ENCODE assay signal across 8 mouse cellular contexts in the genomic region with DNA sequence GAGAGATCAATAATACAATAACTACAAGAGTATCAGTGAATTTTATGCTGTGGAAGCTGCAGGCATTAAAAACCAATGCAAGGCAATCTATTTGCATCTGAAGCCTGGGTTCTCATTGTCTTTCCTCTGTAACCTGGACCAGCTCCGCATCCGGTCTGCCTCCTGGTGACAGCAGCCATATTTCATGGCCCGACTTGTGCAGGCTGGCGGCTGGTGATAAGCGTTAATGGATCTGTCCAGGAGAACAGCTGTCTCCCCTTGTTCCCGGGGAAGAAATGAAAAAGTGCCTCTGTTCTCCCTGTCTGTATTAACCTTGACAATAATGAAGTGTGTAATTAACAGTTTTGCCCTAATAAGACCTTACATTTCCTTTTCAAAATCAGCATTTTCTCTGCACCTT.
DNase-seq lines count a peak whose midpoint lies in the region; ATAC-seq lines count a peak whose summit lies in the region.

No protein-coding gene starts in this region.

- H3K9ac ChIP-seq in liver, embryonic 11.5 days (ENCODE audit: low read depth, low read length), result no peak overlapping the region
- no peak overlapping the region for H3K9ac ChIP-seq in hindbrain, embryonic 12.5 days
- no peak overlapping the region for H3K9ac ChIP-seq in neural tube, embryonic 11.5 days (ENCODE audit: low read length)
- H3K9ac ChIP-seq in heart, embryonic 12.5 days, result no peak overlapping the region

- H3K4me1 ChIP-seq in liver, embryonic 11.5 days (replicated peaks; ENCODE audit: control insufficient read depth, insufficient read depth, low read length), result no peaks in the 10 kb centered on the region
- H3K4me1 ChIP-seq in hindbrain, embryonic 12.5 days, result peaks cover 10% of the 10 kb centered on the region; the same call in 1 of the 2 replicates
- peaks cover 11% of the 10 kb centered on the region for H3K4me1 ChIP-seq in limb, embryonic 10.5 days
- no peaks in the 10 kb centered on the region for H3K4me1 ChIP-seq in neural tube, embryonic 11.5 days (ENCODE audit: control insufficient read depth, insufficient read depth, low read length)
- H3K4me1 ChIP-seq in heart, embryonic 12.5 days (replicated peaks), result 0 out of 2 replicates have a peak, but pooled peaks cover 3% of the 10 kb centered on the region

- no peaks in the 10 kb centered on the region for H3K36me3 ChIP-seq in liver, embryonic 11.5 days (ENCODE audit: control insufficient read depth, insufficient read depth, low read length)
- no peaks in the 10 kb centered on the region for H3K36me3 ChIP-seq in hindbrain, embryonic 12.5 days
- no peaks in the 10 kb centered on the region for H3K36me3 ChIP-seq in limb, embryonic 10.5 days
- no peaks in the 10 kb centered on the region for H3K36me3 ChIP-seq in neural tube, embryonic 11.5 days (ENCODE audit: control insufficient read depth, insufficient read depth, low read length)
- no peaks in the 10 kb centered on the region for H3K36me3 ChIP-seq in heart, embryonic 12.5 days

- no peaks in the 10 kb centered on the region for H3K27me3 ChIP-seq in liver, embryonic 11.5 days (replicated peaks; ENCODE audit: control insufficient read depth, insufficient read depth, low read length)
- no peaks in the 10 kb centered on the region for H3K27me3 ChIP-seq in hindbrain, embryonic 12.5 days
- no peaks in the 10 kb centered on the region for H3K27me3 ChIP-seq in limb, embryonic 10.5 days (ENCODE audit: low read depth, poor library complexity, severe bottlenecking)
- no peaks in the 10 kb centered on the region for H3K27me3 ChIP-seq in neural tube, embryonic 11.5 days (ENCODE audit: control insufficient read depth, insufficient read depth, low read length)
- no peaks in the 10 kb centered on the region for H3K27me3 ChIP-seq in heart, embryonic 12.5 days (replicated peaks)

- H3K4me3 ChIP-seq in liver, embryonic 11.5 days (ENCODE audit: low read depth, low read length), result no peak overlapping the region
- H3K4me3 ChIP-seq in hindbrain, embryonic 12.5 days, result no peak overlapping the region
- H3K4me3 ChIP-seq in limb, embryonic 10.5 days, result no peak overlapping the region
- no peak overlapping the region for H3K4me3 ChIP-seq in neural tube, embryonic 11.5 days (ENCODE audit: low read depth, low read length)
- no peak overlapping the region for H3K4me3 ChIP-seq in heart, embryonic 12.5 days

- DNase-seq in liver, result peak; percentile 10
- no peak for DNase-seq in liver, embryonic 11.5 days (ENCODE audit: low spot score)
- peak; percentile 56 for DNase-seq in limb, embryonic 10.5 days (ENCODE audit: low spot score)
- peak; percentile 53 for DNase-seq in neural tube, embryonic 11.5 days (ENCODE audit: low spot score)
- DNase-seq in right cerebral cortex, postnatal 10 days (ENCODE audit: low spot score in 2 of 2), result no peak
- no peak for DNase-seq in ovary, adult 18-20 months (ENCODE audit: low spot score)

- 47% methylated on average over 6 of the region's 6 CpGs for WGBS in liver, embryonic 11.5 days
- 13% methylated on average over 6 of the region's 6 CpGs for WGBS in hindbrain, embryonic 12.5 days
- 6% methylated on average over 6 of the region's 6 CpGs for WGBS in limb, embryonic 10.5 days
- WGBS in neural tube, embryonic 11.5 days, result 10% methylated on average over 6 of the region's 6 CpGs
- 27% methylated on average over 6 of the region's 6 CpGs for WGBS in heart, embryonic 12.5 days

- H3K4me2 ChIP-seq in liver, embryonic 11.5 days, result no peak overlapping the region
- H3K4me2 ChIP-seq in hindbrain, embryonic 12.5 days (replicated peaks), result 0 out of 2 replicates have a peak overlapping the region, but pooled peaks have one; percentile 5
- no peak overlapping the region for H3K4me2 ChIP-seq in neural tube, embryonic 11.5 days (ENCODE audit: low read depth)
- no peak overlapping the region for H3K4me2 ChIP-seq in heart, embryonic 12.5 days

- no peak for ATAC-seq in liver, embryonic 11.5 days (replicated peaks; ENCODE audit: low FRiP score)
- peak; percentile 94 for ATAC-seq in hindbrain, embryonic 12.5 days (ENCODE audit: low FRiP score)
- ATAC-seq in neural tube, embryonic 11.5 days (ENCODE audit: insufficient read depth, low FRiP score, low TSS enrichment), result peak; percentile 82
- no peak for ATAC-seq in heart, embryonic 12.5 days (ENCODE audit: insufficient number of reproducible peaks, low FRiP score)

- H3K27ac ChIP-seq in liver, embryonic 11.5 days (ENCODE audit: low read depth, low read length), result no peak overlapping the region
- H3K27ac ChIP-seq in hindbrain, embryonic 12.5 days, result peak overlapping the region; percentile 82
- H3K27ac ChIP-seq in limb, embryonic 10.5 days, result no peak overlapping the region
- H3K27ac ChIP-seq in neural tube, embryonic 11.5 days (ENCODE audit: low read depth, low read length), result peak overlapping the region; percentile 46; the same call in 1 of the 2 replicates
- H3K27ac ChIP-seq in heart, embryonic 12.5 days (ENCODE audit: poor library complexity, severe bottlenecking), result no peak overlapping the region

- no peaks in the 10 kb centered on the region for H3K9me3 ChIP-seq in liver, embryonic 11.5 days (ENCODE audit: control insufficient read depth, low read length)
- H3K9me3 ChIP-seq in hindbrain, embryonic 12.5 days (replicated peaks), result no peaks in the 10 kb centered on the region
- H3K9me3 ChIP-seq in limb, embryonic 10.5 days (replicated peaks), result no peaks in the 10 kb centered on the region
- H3K9me3 ChIP-seq in neural tube, embryonic 11.5 days (ENCODE audit: control insufficient read depth, low read length), result no peaks in the 10 kb centered on the region
- H3K9me3 ChIP-seq in heart, embryonic 12.5 days (replicated peaks), result no peaks in the 10 kb centered on the region

Comparison
In these comparisons a context has a peak if more than half of its experiments do, and no peak if none do; other contexts are left out.
1. DNase-seq: peak in liver (single experiment), limb, embryonic 10.5 days (single experiment) and neural tube, embryonic 11.5 days (single experiment); none in liver, embryonic 11.5 days (single experiment), right cerebral cortex, postnatal 10 days (0 of 2) and ovary, adult 18-20 months (single experiment).
2. ATAC-seq: peak in hindbrain, embryonic 12.5 days (single experiment) and neural tube, embryonic 11.5 days (single experiment); none in liver, embryonic 11.5 days (single experiment) and heart, embryonic 12.5 days (single experiment).
3. H3K27ac ChIP-seq: peak in hindbrain, embryonic 12.5 days (single experiment) and neural tube, embryonic 11.5 days (single experiment); none in liver, embryonic 11.5 days (single experiment), limb, embryonic 10.5 days (single experiment) and heart, embryonic 12.5 days (single experiment).